Mouse (Mus musculus) liver, embryonic 11.5 days (tissue): Measurements from ENCODE around the gene Tmem106c. TPM values are rescaled to one million over a fixed set of nuclear protein-coding genes. Genes with fewer than 3 reads are reported as not detected.
A peak's percentile ranks its signal among the peaks of the same experiment; 100 is the strongest.

Source experiments
- ATAC-seq: fragments of 200-750 bp; cut with Nextera tagmentation; replicated peaks from 2 replicates; pipeline ENCODE4 v1.8.0; 2017; ENCODE audit warnings: moderate number of reproducible peaks, mild to moderate bottlenecking, moderate TSS enrichment, moderate library complexity; ENCODE audit not compliant: low FRiP score
- DNase-seq: peaks from one replicate; pipeline ENCODE4 v3.0.0-alpha.2; 2017; ENCODE audit warnings: low spot score
- H3K27ac ChIP-seq: fragments of 300-500 bp; sonication (generic); 2 replicates; pipeline ENCODE4 v1.5.1; 2014; ENCODE audit warnings: mild to moderate bottlenecking, low read depth, low read length, control low read depth
- H3K27me3 ChIP-seq: fragments of 300-500 bp; sonication (generic); replicated peaks from 2 replicates; pipeline ENCODE4 v1.6.1; 2014; ENCODE audit warnings: low read length, mixed read lengths; ENCODE audit not compliant: control insufficient read depth, insufficient read depth
- H3K36me3 ChIP-seq: fragments of 300-500 bp; sonication (generic); 2 replicates; pipeline ENCODE4 v1.6.1; 2014; ENCODE audit warnings: mild to moderate bottlenecking, low read length, moderate library complexity, mixed read lengths; ENCODE audit not compliant: control insufficient read depth, insufficient read depth
- H3K4me1 ChIP-seq: fragments of 300-500 bp; sonication (generic); replicated peaks from 2 replicates; pipeline ENCODE4 v1.6.1; 2014; ENCODE audit warnings: low read length, mixed read lengths; ENCODE audit not compliant: control insufficient read depth, insufficient read depth
- H3K4me2 ChIP-seq: fragments of 300-500 bp; sonication (generic); 2 replicates; pipeline ENCODE4 v1.6.1; 2014; ENCODE audit warnings: mild to moderate bottlenecking, control low read depth, moderate library complexity
- H3K4me3 ChIP-seq: fragments of 300-500 bp; sonication (generic); 2 replicates; pipeline ENCODE4 v1.5.1; 2014; ENCODE audit warnings: low read depth, low read length, control low read depth
- H3K9ac ChIP-seq: fragments of 300-500 bp; sonication (generic); 2 replicates; pipeline ENCODE4 v1.6.1; 2014; ENCODE audit warnings: low read depth, low read length, control low read depth
- H3K9me3 ChIP-seq: fragments of 300-500 bp; sonication (generic); 2 replicates; pipeline ENCODE4 v1.6.1; 2016; ENCODE audit warnings: low read length, inconsistent platforms, mixed read lengths; ENCODE audit not compliant: control insufficient read depth
- WGBS: fragments of 180-500 bp; shearing (Covaris S2); extraction: QIAGEN DNeasy Blood & Tissue Kit; methylation state at CpG from one replicate; pipeline ENCODE4 v1.1.7; 2014; 5-methylcytosine and 5-hydroxymethylcytosine counted together
- polyA plus RNA-seq: library from polyadenylated mRNA; unstranded; fragments of >200 nt; fragmentation: Nextera tagmentation; extraction: Ambion mirVana; gene quantifications from 2 replicates; pipeline ENCODE4 v1.2.1, GENCODE M21; 2014

Tmem106c gene
- polyA plus RNA-seq, 1 experiment from 2014 or later, result 25.7 TPM

DNA sequence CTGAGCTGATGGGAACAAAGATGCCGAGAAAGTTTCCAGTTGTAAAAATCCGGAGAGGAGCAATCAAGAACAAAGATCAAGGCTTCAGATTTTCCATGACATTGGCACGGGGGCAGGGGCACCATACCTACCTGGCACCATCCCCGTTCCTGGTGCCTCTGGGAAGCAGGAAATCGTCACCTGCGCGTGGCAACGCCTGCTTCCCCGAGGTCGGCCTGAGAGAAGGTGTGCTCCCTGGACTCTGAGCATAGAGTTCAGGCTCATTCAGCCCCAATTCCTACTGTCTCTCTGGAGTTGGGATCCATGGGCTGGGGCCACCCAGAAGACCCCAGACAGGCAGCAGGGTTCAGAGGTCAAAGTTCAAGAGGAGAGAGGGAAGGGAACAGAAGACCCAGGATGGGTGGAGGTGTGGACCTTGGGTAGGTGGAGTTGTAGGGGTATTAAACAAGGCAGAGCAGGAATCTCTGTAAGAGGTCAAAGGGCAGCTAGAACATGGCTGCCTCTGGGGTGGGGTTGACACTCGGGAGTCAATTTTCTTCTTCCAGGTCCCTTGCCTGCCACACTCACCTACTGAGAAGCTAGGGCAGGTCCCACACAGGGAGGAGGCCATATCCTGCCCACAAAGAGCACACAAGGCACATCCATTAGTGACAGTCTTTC is 18.2 kb upstream of the Tmem106c start:
- Histone ChIP-seq H3K36me3 (no peaks in the 10 kb centered on the region), H3K9me3 (no peaks in the 10 kb centered on the region), H3K4me3 (no peak overlapping the region), H3K4me1 (no peaks in the 10 kb centered on the region), H3K27me3 (no peaks in the 10 kb centered on the region), H3K27ac (no peak overlapping the region), H3K9ac (no peak overlapping the region), H3K4me2 (no peak overlapping the region)
- ATAC-seq (no peak), DNase-seq (no peak)
- WGBS, result 71% methylated on average over 11 of the region's 11 CpGs

DNA sequence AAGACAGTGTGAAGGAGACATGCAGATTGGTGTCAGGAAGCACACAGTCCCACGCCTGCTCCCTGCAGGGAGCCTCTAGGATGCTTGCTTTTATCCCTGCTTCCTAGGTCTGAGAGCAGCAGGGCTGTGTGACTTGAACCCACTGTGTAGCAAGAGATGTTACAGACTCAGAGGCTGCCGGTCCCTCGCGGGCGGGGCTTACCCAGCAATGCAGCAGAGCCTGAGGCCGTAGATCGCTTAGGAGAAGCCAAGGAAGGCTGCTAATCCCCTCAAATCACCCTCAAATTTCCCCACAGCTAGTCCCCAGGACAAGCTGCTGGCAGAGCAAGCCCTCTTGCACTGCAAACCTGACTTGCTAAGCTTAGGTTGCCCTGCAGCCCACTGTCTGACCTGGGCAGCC is 15.3 kb upstream of the Tmem106c start:
- 54% methylated on average over 7 of the region's 7 CpGs for WGBS
- Histone ChIP-seq H3K9me3 (no peaks in the 10 kb centered on the region), H3K27ac (no peak overlapping the region), H3K4me3 (no peak overlapping the region), H3K4me1 (no peaks in the 10 kb centered on the region), H3K27me3 (no peaks in the 10 kb centered on the region), H3K4me2 (no peak overlapping the region), H3K36me3 (no peaks in the 10 kb centered on the region), H3K9ac (no peak overlapping the region)
- no peak for DNase-seq
- ATAC-seq, result no peak

DNA sequence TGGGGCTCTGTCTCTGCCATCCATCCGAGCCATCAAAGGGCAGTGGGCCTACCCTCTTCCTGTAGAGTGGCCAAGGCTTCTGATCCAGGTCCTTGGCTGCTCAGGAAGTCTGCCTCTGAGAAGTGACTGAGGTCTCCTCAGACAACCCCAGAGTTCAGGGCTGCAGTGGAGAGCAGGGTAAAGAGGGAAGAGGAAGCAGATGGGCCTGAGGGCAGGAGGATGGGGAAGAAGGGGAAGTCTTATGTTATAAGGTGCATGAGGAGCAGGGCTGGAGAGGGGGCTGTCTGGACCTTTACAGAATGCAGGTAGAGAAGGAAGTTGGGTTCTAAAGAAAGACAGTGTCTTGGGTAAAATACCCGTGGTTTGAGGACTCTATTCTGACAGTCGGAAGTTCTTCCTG is 14.3 kb upstream of the Tmem106c start:
- Histone ChIP-seq H3K9ac (no peak overlapping the region), H3K36me3 (no peaks in the 10 kb centered on the region), H3K27ac (no peak overlapping the region), H3K4me3 (no peak overlapping the region), H3K9me3 (no peaks in the 10 kb centered on the region), H3K27me3 (no peaks in the 10 kb centered on the region), H3K4me2 (no peak overlapping the region), H3K4me1 (no peaks in the 10 kb centered on the region)
- 37% methylated on average over 3 of the region's 3 CpGs for WGBS
- DNase-seq (no peak), ATAC-seq (no peak)

- no peak overlapping the region for H3K4me2 ChIP-seq
- no peaks in the 10 kb centered on the region for H3K9me3 ChIP-seq
- H3K27me3 ChIP-seq, result no peaks in the 10 kb centered on the region
- H3K36me3 ChIP-seq, result no peaks in the 10 kb centered on the region
- ATAC-seq (no peak), DNase-seq (no peak)
- no peak overlapping the region for H3K27ac ChIP-seq
- 69% methylated on average over 7 of the region's 7 CpGs for WGBS
- no peak overlapping the region for H3K4me3 ChIP-seq
- no peak overlapping the region for H3K9ac ChIP-seq
- H3K4me1 ChIP-seq, result no peaks in the 10 kb centered on the region
Observed at GRCm38 (mm10) chr15:97950240-97950639, 13.8 kb upstream of the Tmem106c start.

GRCm38 (mm10) chr15:97952137-97952888 is 11.7 kb upstream of the Tmem106c start:
- H3K36me3 ChIP-seq, result no peaks in the 10 kb centered on the region
- no peak overlapping the region for H3K27ac ChIP-seq
- no peak overlapping the region for H3K4me3 ChIP-seq
- WGBS, result 17% methylated on average over 16 of the region's 16 CpGs
- no peak overlapping the region for H3K9ac ChIP-seq
- H3K27me3 ChIP-seq, result no peaks in the 10 kb centered on the region
- DNase-seq (peak; percentile 64), ATAC-seq (no peak; the same call in 1 of the 2 replicates)
- no peaks in the 10 kb centered on the region for H3K4me1 ChIP-seq
- no peaks in the 10 kb centered on the region for H3K9me3 ChIP-seq
- no peak overlapping the region for H3K4me2 ChIP-seq

DNA sequence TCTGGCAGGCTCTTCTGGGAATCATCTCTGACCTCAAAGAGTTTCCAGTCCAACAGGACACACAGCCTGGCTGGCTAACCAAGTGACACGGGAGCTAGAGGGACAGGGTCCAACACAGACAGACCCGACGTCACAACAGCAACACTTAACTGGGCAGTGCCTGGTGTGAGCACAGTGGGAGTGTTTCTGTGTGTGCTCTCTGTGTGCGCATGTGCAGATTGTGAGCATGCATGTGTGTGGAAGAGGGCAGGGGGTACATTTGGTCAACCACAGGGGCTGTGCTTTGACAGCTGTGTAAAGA is 11.2 kb upstream of the Tmem106c start:
- no peak; the same call in 1 of the 2 replicates for ATAC-seq
- WGBS, result 69% methylated on average over 4 of the region's 4 CpGs
- no peaks in the 10 kb centered on the region for H3K27me3 ChIP-seq

DNA sequence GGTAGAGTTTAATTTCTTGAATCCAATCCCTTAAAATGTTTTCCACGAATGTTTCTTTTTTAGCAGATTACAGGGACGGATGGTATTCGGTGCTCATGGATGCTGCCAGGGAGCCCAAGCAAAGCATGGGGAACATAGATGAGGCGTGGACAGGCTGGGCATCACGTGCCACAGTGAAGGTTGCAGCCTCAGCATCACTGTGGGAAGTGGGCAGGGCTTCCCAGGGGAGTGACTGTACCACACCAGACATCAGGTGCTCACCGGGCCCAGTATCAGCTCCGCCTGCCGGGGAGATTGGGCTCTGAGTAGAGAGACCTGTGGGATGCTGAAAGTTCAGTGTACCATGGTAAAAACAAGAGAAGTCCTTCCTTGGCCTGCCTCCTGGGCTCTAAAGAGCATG is 9.3 kb upstream of the Tmem106c start:
- no peak overlapping the region for H3K27ac ChIP-seq
- no peaks in the 10 kb centered on the region for H3K36me3 ChIP-seq
- DNase-seq (no peak), ATAC-seq (no peak)
- H3K9me3 ChIP-seq, result no peaks in the 10 kb centered on the region
- no peak overlapping the region for H3K4me3 ChIP-seq
- no peak overlapping the region for H3K9ac ChIP-seq
- H3K4me2 ChIP-seq, result no peak overlapping the region
- no peaks in the 10 kb centered on the region for H3K4me1 ChIP-seq
- no peaks in the 10 kb centered on the region for H3K27me3 ChIP-seq
- 70% methylated on average over 8 of the region's 8 CpGs for WGBS

More for the DNA sequence above, 11.2 kb upstream of the Tmem106c start:
- no peak overlapping the region for H3K4me2 ChIP-seq
- no peaks in the 10 kb centered on the region for H3K4me1 ChIP-seq
- H3K4me3 ChIP-seq, result no peak overlapping the region
- no peaks in the 10 kb centered on the region for H3K36me3 ChIP-seq
- H3K27ac ChIP-seq, result no peak overlapping the region
- H3K9me3 ChIP-seq, result no peaks in the 10 kb centered on the region
- DNase-seq, result no peak
- H3K9ac ChIP-seq, result no peak overlapping the region

GRCm38 (mm10) chr15:97955286-97955685 is 8.7 kb upstream of the Tmem106c start:
- DNase-seq, result no peak
- no peak overlapping the region for H3K4me2 ChIP-seq
- no peak overlapping the region for H3K9ac ChIP-seq
- no peaks in the 10 kb centered on the region for H3K9me3 ChIP-seq
- no peaks in the 10 kb centered on the region for H3K27me3 ChIP-seq
- no peak overlapping the region for H3K4me3 ChIP-seq
- H3K4me1 ChIP-seq, result no peaks in the 10 kb centered on the region
- WGBS, result 33% methylated on average over 1 of the region's 1 CpGs
- ATAC-seq, result no peak
- no peak overlapping the region for H3K27ac ChIP-seq
- H3K36me3 ChIP-seq, result no peaks in the 10 kb centered on the region

DNA sequence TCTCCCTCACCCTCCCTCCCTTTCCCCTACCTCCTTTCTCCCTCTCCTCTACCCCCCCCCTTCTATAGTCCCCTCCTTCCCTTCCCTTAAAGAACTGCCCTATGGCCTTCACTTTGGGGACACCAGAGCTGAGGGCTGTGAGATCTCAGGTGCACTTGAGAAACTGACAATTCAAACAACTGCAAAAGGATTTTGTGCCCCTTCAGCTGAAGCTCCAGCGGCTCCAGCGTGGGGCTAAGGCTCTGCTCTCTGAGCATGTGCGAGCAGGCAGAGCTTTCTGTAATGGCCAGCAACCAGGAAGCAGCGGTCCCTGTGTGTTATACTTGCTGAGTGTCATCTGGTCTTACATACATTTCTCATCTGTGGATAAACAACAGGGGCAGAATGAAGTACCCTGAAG is 8.3 kb upstream of the Tmem106c start:
- 26% methylated on average over 4 of the region's 4 CpGs for WGBS
- no peaks in the 10 kb centered on the region for H3K27me3 ChIP-seq
- ATAC-seq, result no peak
- no peak overlapping the region for H3K27ac ChIP-seq
- H3K36me3 ChIP-seq, result no peaks in the 10 kb centered on the region
- H3K4me1 ChIP-seq, result no peaks in the 10 kb centered on the region
- H3K4me2 ChIP-seq, result no peak overlapping the region
- DNase-seq, result no peak
- H3K9me3 ChIP-seq, result no peaks in the 10 kb centered on the region
- no peak overlapping the region for H3K9ac ChIP-seq
- no peak overlapping the region for H3K4me3 ChIP-seq
